Mouse (Mus musculus): ENCODE measurements at regions not wholly inside any gene's neighbourhood (a gene's known extent, or its start where the extent isn't known, plus 50 kb on each side); places are given as distances from the start of the nearest gene placed in this dataset.

DNA sequence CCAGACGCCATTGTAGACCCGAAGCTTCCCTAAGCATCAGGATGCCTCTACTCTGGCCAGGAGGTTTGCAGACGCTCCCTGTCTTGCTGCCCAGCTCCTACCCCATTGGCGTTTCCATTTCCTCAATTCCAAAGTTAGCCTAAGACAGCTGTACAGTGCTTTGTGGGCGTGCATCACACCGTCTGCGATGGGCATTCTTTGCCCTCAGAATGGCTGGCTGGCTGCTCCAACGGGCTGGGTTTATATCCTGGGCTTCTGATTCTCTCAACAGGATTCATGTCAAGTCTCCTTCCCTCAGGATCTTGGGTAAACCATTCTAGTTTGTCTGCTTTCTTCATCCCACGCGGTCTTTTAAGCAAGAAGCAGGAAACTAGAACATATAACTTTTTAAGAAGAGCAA is 104.3 kb upstream of the Ankrd55 start:
- no peak for TF ChIP-seq CTCF (IDR thresholded peaks at IDR 0.05; ENCODE audit: low read depth, low read length)
- no peak for TF ChIP-seq POLR2A (IDR thresholded peaks at IDR 0.05; ENCODE audit: borderline replicate concordance, low read depth, low read length)
